Mouse (Mus musculus) embryonic facial prominence, embryonic 12.5 days (tissue): ENCODE results near the gene Prtn3. TPM values are rescaled to one million over a fixed set of nuclear protein-coding genes. Genes with fewer than 3 reads are reported as not detected.
"Not testable (repeated sequence)": the region's sequence is repeated elsewhere in the genome, so short reads cannot be mapped to it uniquely, and the experiment has no call there.

Source experiments
- ATAC-seq: fragments of 200-750 bp; cut with Nextera tagmentation; 2 replicates; pipeline ENCODE4 v1.8.0; 2017; ENCODE audit not compliant: insufficient number of reproducible peaks, insufficient read depth, low FRiP score, low TSS enrichment
- H3K27ac ChIP-seq: fragments of 300-500 bp; sonication (generic); 2 replicates; pipeline ENCODE4 v1.5.1; 2016; ENCODE audit warnings: mild to moderate bottlenecking
- H3K27me3 ChIP-seq: fragments of 300-500 bp; sonication (generic); 2 replicates; pipeline ENCODE4 v1.6.1; 2016; ENCODE audit warnings: mild to moderate bottlenecking, moderate library complexity
- H3K36me3 ChIP-seq: fragments of 300-500 bp; sonication (generic); 2 replicates; pipeline ENCODE4 v1.6.1; 2016; ENCODE audit warnings: mild to moderate bottlenecking
- H3K4me1 ChIP-seq: fragments of 300-500 bp; sonication (generic); 2 replicates; pipeline ENCODE4 v1.6.1; 2016
- H3K4me2 ChIP-seq: fragments of 300-500 bp; sonication (generic); replicated peaks from 2 replicates; pipeline ENCODE4 v1.6.1; 2016; ENCODE audit warnings: mild to moderate bottlenecking, moderate library complexity
- H3K4me3 ChIP-seq: fragments of 300-500 bp; sonication (generic); 2 replicates; pipeline ENCODE4 v1.5.1; 2016; ENCODE audit warnings: mild to moderate bottlenecking
- H3K9ac ChIP-seq: fragments of 300-500 bp; sonication (generic); 2 replicates; pipeline ENCODE4 v1.6.1; 2016; ENCODE audit warnings: mild to moderate bottlenecking, moderate library complexity
- H3K9me3 ChIP-seq: fragments of 300-500 bp; sonication (generic); 2 replicates; pipeline ENCODE4 v1.6.1; 2016; ENCODE audit warnings: mild to moderate bottlenecking, moderate library complexity
- WGBS: fragments of 180-500 bp; shearing (Covaris S2); methylation state at CpG from one replicate; pipeline ENCODE4 v1.1.7; 2016; 5-methylcytosine and 5-hydroxymethylcytosine counted together
- polyA plus RNA-seq: library from polyadenylated mRNA; unstranded; fragments of >200 nt; fragmentation: Nextera tagmentation; extraction: Ambion mirVana; gene quantifications from 2 replicates; pipeline ENCODE4 v1.2.1, GENCODE M21; 2016

The Prtn3 gene
- polyA plus RNA-seq, 1 experiment from 2014 or later, result 11.3 TPM

DNA sequence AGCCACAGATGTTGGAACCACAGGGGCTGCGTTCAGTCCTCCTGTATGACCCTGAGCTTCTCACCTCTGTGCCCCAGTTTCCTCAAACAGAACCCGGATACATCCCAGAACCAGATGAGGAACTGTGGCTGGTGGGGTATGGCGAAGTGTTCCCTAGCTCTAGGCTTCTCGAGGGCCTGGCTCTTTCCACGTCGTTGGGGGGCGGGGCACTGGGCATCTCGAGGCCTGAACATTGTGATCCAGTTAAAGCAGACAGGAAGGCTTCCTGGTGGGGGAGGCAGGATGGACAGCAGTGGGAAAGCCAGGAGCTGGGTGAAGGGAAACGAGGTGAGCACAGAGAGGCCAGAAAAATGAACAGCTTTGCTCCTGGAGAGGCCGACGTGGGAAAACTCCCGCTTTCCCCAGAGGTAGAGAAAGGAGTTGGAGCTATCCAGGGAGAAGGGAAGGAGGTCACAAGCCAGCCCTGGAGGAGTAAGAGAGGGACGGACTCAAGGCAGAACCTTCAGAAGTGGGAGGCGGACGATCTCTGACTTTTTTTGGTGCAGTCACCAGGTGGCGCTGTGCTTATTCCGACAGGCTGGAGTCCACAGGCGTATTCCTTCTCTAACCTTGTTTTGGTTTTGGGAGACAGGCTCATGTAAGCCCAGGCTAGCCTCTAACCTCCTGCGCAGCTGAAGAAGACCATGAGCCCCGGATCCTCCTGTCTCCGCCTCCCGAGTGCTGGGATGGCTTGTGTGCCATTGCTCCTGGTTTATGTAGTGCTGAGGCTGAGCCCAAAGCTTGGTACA is 9.2 kb downstream of the Prtn3 start:
- no peak for ATAC-seq
- no peak overlapping the region; the same call in 1 of the 2 replicates for H3K4me2 ChIP-seq
- H3K4me1 ChIP-seq, result peaks cover 13% of the 10 kb centered on the region
- 12% methylated on average over 22 of the region's 22 CpGs for WGBS
- no peak overlapping the region for H3K27ac ChIP-seq
- no peaks in the 10 kb centered on the region for H3K9me3 ChIP-seq
- H3K27me3 ChIP-seq, result peaks cover 13% of the 10 kb centered on the region
- H3K36me3 ChIP-seq, result no peaks in the 10 kb centered on the region
- peak overlapping the region; percentile 29; the same call in 1 of the 2 replicates for H3K9ac ChIP-seq
- no peak overlapping the region for H3K4me3 ChIP-seq

DNA sequence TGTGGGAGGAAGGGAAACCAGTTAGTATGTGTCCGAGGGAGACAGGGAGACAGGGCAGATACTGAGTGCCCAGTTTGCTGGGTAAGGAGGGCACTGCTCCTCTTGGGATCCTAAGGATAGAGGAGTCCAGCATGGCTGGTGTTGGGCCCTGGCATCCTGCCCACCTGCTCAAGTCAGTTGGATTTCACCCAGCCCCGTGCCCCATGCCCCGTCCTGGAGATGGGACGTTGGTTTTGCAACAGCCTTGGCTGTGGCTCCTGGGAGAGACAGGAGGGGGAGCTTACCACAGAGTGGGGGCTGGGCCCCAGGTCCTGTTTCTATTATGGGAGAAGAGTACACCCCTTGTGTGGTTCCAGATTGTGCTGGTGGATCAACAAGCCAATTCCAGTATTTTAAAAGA is 10.2 kb downstream of the Prtn3 start:
- Histone ChIP-seq H3K4me2 (no peak overlapping the region), H3K27ac (no peak overlapping the region), H3K4me1 (peaks cover 13% of the 10 kb centered on the region), H3K4me3 (no peak overlapping the region), H3K9ac (no peak overlapping the region), H3K36me3 (no peaks in the 10 kb centered on the region), H3K27me3 (peaks cover 13% of the 10 kb centered on the region), H3K9me3 (no peaks in the 10 kb centered on the region)
- no peak for ATAC-seq
- 70% methylated on average over 4 of the region's 4 CpGs for WGBS

GRCm38 (mm10) chr10:79884938-79885337 is 10.7 kb downstream of the Prtn3 start:
- H3K27me3 ChIP-seq, result peaks cover 13% of the 10 kb centered on the region
- H3K9ac ChIP-seq, result not testable (repeated sequence)

GRCm38 (mm10) chr10:79886054-79886453 is 11.8 kb downstream of the Prtn3 start, which contains the start of gene Elane:
TSS of gene Elane (plus strand) at chr10:79886247.
- no peaks in the 10 kb centered on the region for H3K9me3 ChIP-seq
- peaks cover 11% of the 10 kb centered on the region for H3K4me1 ChIP-seq
- H3K36me3 ChIP-seq, result no peaks in the 10 kb centered on the region
- no peak within 1 kb of the TSS for H3K9ac ChIP-seq
- no peak within 1 kb of the TSS for H3K4me2 ChIP-seq
- 79% methylated on average over 6 of the region's 6 CpGs for WGBS
- no peak within 1 kb of the TSS for H3K27ac ChIP-seq
- H3K27me3 ChIP-seq, result peaks cover 9% of the 10 kb centered on the region
- ATAC-seq, result no peak
- H3K4me3 ChIP-seq, result no peak within 1 kb of the TSS

More at GRCm38 (mm10) chr10:79884938-79885337, 10.7 kb downstream of the Prtn3 start:
- H3K4me1 ChIP-seq, result peaks cover 11% of the 10 kb centered on the region
- H3K27ac ChIP-seq, H3K4me2 ChIP-seq, H3K36me3 ChIP-seq, ATAC-seq, H3K4me3 ChIP-seq, H3K9me3 ChIP-seq: not testable (repeated sequence)
- WGBS, result 81% methylated on average over 3 of the region's 3 CpGs

GRCm38 (mm10) chr10:79886611-79887010 is 12.3 kb downstream of the Prtn3 start:
- no peak overlapping the region for H3K4me2 ChIP-seq
- no peak for ATAC-seq

DNA sequence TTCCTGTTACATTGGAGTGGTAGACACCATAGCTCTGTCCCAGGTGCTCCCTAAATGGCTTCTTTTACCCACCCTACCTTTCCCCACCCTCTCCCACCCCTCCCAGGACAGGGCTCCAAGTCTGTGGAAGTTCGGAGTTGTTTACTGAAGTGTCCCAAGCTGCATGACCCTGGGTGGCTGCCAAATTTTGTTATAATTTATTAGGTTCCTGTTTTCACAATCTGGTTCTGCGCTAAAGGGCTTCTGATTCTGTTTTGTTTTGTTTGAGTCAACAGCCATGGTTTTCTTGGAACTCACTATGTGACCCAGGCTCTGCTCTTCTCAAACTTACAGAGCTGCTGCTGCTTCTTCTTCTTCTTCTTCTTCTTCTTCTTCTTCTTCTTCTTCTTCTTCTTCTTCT is 15.1 kb downstream of the Prtn3 start:
- H3K9me3 ChIP-seq, result no peaks in the 10 kb centered on the region
- H3K9ac ChIP-seq, result no peak overlapping the region
- H3K27ac ChIP-seq, result no peak overlapping the region
- peaks cover 7% of the 10 kb centered on the region; the same call in 1 of the 2 replicates for H3K36me3 ChIP-seq
- H3K27me3 ChIP-seq, result no peaks in the 10 kb centered on the region
- H3K4me2 ChIP-seq, result no peak overlapping the region
- H3K4me1 ChIP-seq, result no peaks in the 10 kb centered on the region
- no peak overlapping the region for H3K4me3 ChIP-seq
- WGBS, result 78% methylated on average over 2 of the region's 2 CpGs
- no peak for ATAC-seq

More at GRCm38 (mm10) chr10:79886611-79887010, 12.3 kb downstream of the Prtn3 start:
- Histone ChIP-seq H3K36me3 (no peaks in the 10 kb centered on the region), H3K27me3 (peaks cover 8% of the 10 kb centered on the region), H3K4me1 (peaks cover 11% of the 10 kb centered on the region), H3K9me3 (no peaks in the 10 kb centered on the region), H3K4me3 (no peak overlapping the region), H3K27ac (no peak overlapping the region), H3K9ac (no peak overlapping the region)
- WGBS, result 75% methylated on average over 8 of the region's 8 CpGs

DNA sequence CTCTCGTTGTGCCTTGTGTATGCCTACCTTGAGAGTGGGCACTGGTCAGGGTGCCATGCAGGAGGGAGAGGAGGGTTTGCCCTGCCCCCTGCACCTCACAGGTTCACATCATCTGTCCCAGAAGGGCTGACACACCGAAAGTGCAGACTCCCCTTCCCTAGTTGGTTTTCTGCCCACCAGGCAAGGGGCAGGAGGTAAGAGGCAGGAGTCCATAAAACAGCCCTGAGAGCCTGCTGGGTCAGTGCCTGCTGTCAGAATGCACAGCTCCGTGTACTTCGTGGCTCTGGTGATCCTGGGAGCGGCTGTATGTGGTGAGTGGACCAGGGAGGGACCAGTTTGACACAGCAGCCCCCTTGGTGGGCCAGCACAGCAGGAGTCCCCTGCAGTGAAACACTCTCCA is 16.4 kb downstream of the Prtn3 start, which contains the start of gene Cfd:
Cfd (plus strand) TSS at position 184 of the 400 bp plus-strand sequence.
- peak within 1 kb of the TSS; percentile 27 for H3K9ac ChIP-seq
- H3K4me3 ChIP-seq, result no peak within 1 kb of the TSS
- peaks cover 17% of the 10 kb centered on the region for H3K36me3 ChIP-seq
- no peak within 1 kb of the TSS for H3K4me2 ChIP-seq
- 47% methylated on average over 5 of the region's 5 CpGs for WGBS
- no peaks in the 10 kb centered on the region for H3K4me1 ChIP-seq
- no peaks in the 10 kb centered on the region for H3K27me3 ChIP-seq
- no peaks in the 10 kb centered on the region for H3K9me3 ChIP-seq
- ATAC-seq, result no peak
- no peak within 1 kb of the TSS for H3K27ac ChIP-seq

DNA sequence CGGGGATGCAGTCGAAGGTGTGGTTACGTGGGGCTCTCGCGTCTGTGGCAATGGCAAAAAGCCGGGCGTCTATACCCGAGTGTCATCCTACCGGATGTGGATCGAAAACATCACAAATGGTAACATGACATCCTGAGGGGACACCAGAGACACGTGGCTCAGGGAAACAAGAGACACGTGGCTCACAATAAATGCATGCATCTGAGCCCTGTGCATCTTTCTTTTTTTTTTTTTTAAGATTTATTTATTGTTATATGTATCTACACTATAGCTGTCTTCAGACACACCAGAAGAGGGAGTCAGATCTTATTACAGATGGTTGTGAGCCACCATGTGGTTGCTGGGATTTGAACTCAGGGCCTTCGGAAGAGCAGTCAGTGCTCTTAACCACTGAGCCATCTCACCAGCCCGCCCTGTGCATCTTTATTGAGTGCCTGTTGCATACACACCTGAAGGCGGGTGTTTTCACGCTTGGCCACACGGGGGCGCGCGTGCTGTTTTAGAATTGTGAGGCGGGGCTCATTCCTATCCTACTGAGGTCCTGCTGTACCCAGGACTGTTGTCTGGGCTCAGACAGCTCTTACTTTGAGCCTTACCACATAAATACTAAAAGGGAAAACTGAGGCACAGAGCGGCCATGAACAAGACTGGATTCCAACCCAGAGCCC is 18.3 kb downstream of the Prtn3 start:
- not testable (repeated sequence) for ATAC-seq, H3K27ac ChIP-seq
- 43% methylated on average over 22 of the region's 22 CpGs for WGBS

GRCm38 (mm10) chr10:79896306-79896705 is 22.0 kb downstream of the Prtn3 start:
- Histone ChIP-seq H3K27ac (no peak overlapping the region), H3K4me3 (no peak overlapping the region), H3K36me3 (peaks cover 69% of the 10 kb centered on the region), H3K27me3 (no peaks in the 10 kb centered on the region), H3K4me1 (no peaks in the 10 kb centered on the region), H3K4me2 (no peak overlapping the region), H3K9ac (no peak overlapping the region), H3K9me3 (no peaks in the 10 kb centered on the region)
- ATAC-seq, result no peak
- WGBS, result 92% methylated on average over 16 of the region's 16 CpGs

More for the DNA sequence above, 18.3 kb downstream of the Prtn3 start:
- H3K27me3 ChIP-seq, H3K4me2 ChIP-seq, H3K4me1 ChIP-seq, H3K9me3 ChIP-seq, H3K4me3 ChIP-seq, H3K9ac ChIP-seq: not testable (repeated sequence)
- H3K36me3 ChIP-seq, result peaks cover 36% of the 10 kb centered on the region

DNA sequence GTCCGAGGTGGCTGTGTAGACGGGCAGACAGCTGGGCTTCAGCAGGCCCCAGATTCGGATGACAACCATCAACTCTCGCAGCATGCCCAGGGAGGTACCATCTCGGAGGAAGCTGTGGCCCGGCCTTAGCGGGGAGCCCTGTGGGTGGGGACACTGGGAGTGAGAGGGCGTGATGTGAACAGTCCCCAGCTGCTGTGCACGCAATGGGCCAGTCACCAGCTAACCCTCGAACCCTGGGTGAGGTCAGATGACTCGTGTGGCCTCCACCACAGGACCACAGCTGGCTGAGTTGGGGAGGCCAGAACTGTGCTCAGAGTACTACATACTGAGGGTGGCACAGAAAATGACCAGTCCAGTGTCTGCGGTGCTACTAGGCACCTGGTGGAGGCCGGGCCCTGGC is 22.5 kb downstream of the Prtn3 start:
- Histone ChIP-seq H3K27me3 (no peaks in the 10 kb centered on the region), H3K9me3 (no peaks in the 10 kb centered on the region), H3K27ac (no peak overlapping the region), H3K9ac (no peak overlapping the region), H3K4me2 (no peak overlapping the region), H3K4me1 (no peaks in the 10 kb centered on the region), H3K4me3 (no peak overlapping the region), H3K36me3 (peaks cover 69% of the 10 kb centered on the region)
- 79% methylated on average over 13 of the region's 13 CpGs for WGBS
- no peak for ATAC-seq

DNA sequence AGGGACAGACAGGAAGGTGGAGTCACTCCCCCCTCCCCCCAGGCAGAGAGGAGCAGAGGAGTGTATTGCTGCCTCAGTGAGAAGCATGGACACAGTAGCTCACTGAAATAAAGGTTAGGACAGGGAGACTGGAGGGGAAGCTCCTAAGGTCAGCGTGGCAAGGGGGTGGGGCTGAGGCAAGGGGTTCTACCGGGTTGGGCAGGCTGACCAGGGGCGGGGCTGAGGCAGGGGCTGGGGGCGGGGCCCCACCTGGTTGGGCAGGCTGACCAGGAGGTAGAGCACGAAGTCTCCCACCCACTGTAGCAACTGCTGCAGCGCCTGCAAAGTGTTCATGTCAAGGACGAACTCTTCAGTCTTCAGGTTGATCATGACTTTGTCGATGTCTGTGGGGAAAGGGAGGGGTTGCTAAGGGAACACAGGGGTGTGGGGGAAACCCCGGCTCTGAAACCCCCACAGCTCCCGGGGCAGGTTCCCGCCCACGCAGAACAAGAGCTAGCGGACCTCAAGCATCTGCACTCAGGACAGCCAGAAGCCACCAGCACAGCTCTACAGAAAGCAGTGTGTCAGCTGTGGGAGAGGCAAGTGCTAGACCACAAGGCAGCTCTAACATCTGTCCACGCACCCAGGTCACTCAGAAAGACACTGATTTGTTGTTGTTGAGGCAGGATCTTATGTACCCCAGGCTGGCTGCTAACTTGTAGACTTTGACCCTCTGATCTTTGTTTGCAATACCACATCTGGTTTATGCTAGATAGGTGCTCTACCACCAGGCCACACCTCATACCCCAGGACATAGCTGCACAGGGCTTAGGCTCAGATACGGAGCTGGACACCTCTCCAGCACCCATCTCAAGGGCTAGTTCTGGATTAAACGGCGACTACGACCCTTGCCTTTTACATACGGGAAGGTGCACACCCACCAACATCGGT is 23.3 kb downstream of the Prtn3 start:
- 48% methylated on average over 20 of the region's 20 CpGs for WGBS
- Histone ChIP-seq H3K4me1 (no peaks in the 10 kb centered on the region), H3K9ac (peak overlapping the region; percentile 19), H3K27me3 (no peaks in the 10 kb centered on the region), H3K9me3 (no peaks in the 10 kb centered on the region), H3K36me3 (peaks cover 75% of the 10 kb centered on the region), H3K4me2 (no peak overlapping the region), H3K4me3 (no peak overlapping the region), H3K27ac (no peak overlapping the region)
- no peak for ATAC-seq
